In genomic region chr9:6430859-6431258, GRCm38 (mm10) we compare ENCODE assay signal across 22 mouse cellular contexts.
DNase-seq lines count a peak whose midpoint lies in the region; ATAC-seq and TF ChIP-seq lines count a peak whose summit lies in the region.
"Had no signal": no experiment of that assay in that cellular context is flagged by ENCODE, and none has a peak within 500 bp of the region (broad histone marks: within the 10 kb centered on the region; RNA-seq: fewer than 3 reads in every experiment).

No protein-coding gene starts in this region.

- no peaks in the 10 kb centered on the region for H3K27me3 ChIP-seq in heart, embryonic 16.5 days (ENCODE audit: control insufficient read depth, insufficient read depth, low read length)
- H3K27me3 ChIP-seq in heart, embryonic 11.5 days (ENCODE audit: control insufficient read depth, insufficient read depth, low read length) = no peaks in the 10 kb centered on the region
- no peaks in the 10 kb centered on the region for H3K27me3 ChIP-seq in lung, postnatal 0 days (replicated peaks; ENCODE audit: insufficient read depth, low read length)
- H3K27me3 ChIP-seq: limb, embryonic 12.5 days; liver, embryonic 12.5 days; midbrain, embryonic 13.5 days had no signal

- DNase-seq in lung, postnatal 0 days (ENCODE audit: low spot score) = no peak
- DNase-seq in lung, postnatal 4 days = no peak
- DNase-seq in R1 (ENCODE audit: low read depth, low spot score) = peak; percentile 21
- no peak for DNase-seq in spleen, postnatal 4 days (ENCODE audit: low spot score in 2 of 2)
- DNase-seq: adrenal gland, postnatal 36 days; cerebellum, adult 11 months; forebrain, postnatal 0 days; gastrocnemius, postnatal 36 days; kidney, postnatal 14 days; layer of hippocampus, postnatal 36 days; lung, embryonic 14.5 days; thymus, adult 2 months; thymus, postnatal 4 days had no signal

- no peak for TF ChIP-seq CTCF in lung, postnatal 0 days (IDR thresholded peaks at IDR 0.05)
- no peak for TF ChIP-seq CTCF in embryonic fibroblast, embryonic 13.5 days (IDR thresholded peaks at IDR 0.05; ENCODE audit: borderline replicate concordance, insufficient read depth, low read length)

- H3K4me3 ChIP-seq in heart, embryonic 16.5 days (ENCODE audit: low read length) = no peak overlapping the region
- no peak overlapping the region for H3K4me3 ChIP-seq in heart, embryonic 11.5 days (ENCODE audit: low read depth, low read length)
- no peak overlapping the region for H3K4me3 ChIP-seq in lung, postnatal 0 days (ENCODE audit: low read depth, low read length)
- no peak overlapping the region for H3K4me3 ChIP-seq in embryonic fibroblast, embryonic 13.5 days (ENCODE audit: insufficient read depth, low read length)
- H3K4me3 ChIP-seq: limb, embryonic 12.5 days; liver, embryonic 12.5 days; midbrain, embryonic 13.5 days had no signal

- H3K9me3 ChIP-seq in heart, embryonic 16.5 days (replicated peaks; ENCODE audit: control insufficient read depth, low read length) = no peaks in the 10 kb centered on the region
- H3K9me3 ChIP-seq in heart, embryonic 11.5 days (replicated peaks; ENCODE audit: control insufficient read depth, low read length) = no peaks in the 10 kb centered on the region
- H3K9me3 ChIP-seq in lung, postnatal 0 days (ENCODE audit: low read length) = no peaks in the 10 kb centered on the region
- H3K9me3 ChIP-seq: limb, embryonic 12.5 days; liver, embryonic 12.5 days; midbrain, embryonic 13.5 days had no signal

- ATAC-seq in heart, embryonic 16.5 days (replicated peaks; ENCODE audit: extremely low read depth, insufficient read depth, low FRiP score) = no peak
- no peak for ATAC-seq in heart, embryonic 11.5 days (replicated peaks; ENCODE audit: insufficient number of reproducible peaks, low FRiP score, low TSS enrichment)
- ATAC-seq in lung, postnatal 0 days = peak; percentile 53
- ATAC-seq: forebrain, postnatal 0 days; hindbrain, postnatal 0 days; intestine, embryonic 16.5 days; liver, embryonic 12.5 days; midbrain, embryonic 13.5 days had no signal

- H3K4me2 ChIP-seq in heart, embryonic 16.5 days (ENCODE audit: low read depth, low read length) = no peak overlapping the region
- H3K4me2 ChIP-seq in heart, embryonic 11.5 days = no peak overlapping the region
- no peak overlapping the region for H3K4me2 ChIP-seq in lung, postnatal 0 days (replicated peaks; ENCODE audit: low read depth, low read length)
- H3K4me2 ChIP-seq: limb, embryonic 12.5 days; liver, embryonic 12.5 days; lung, embryonic 14.5 days; midbrain, embryonic 13.5 days had no signal

- no peak for TF ChIP-seq POLR2A in embryonic fibroblast, embryonic 13.5 days (IDR thresholded peaks at IDR 0.05; ENCODE audit: low read depth, low read length)

- TF ChIP-seq EP300 in lung, postnatal 0 days (IDR thresholded peaks at IDR 0.05) = peak; percentile 77

- H3K27ac ChIP-seq in heart, embryonic 16.5 days (ENCODE audit: low read length) = peak overlapping the region; percentile 35
- H3K27ac ChIP-seq in heart, embryonic 11.5 days (ENCODE audit: low read depth, low read length) = no peak overlapping the region
- no peak overlapping the region for H3K27ac ChIP-seq in lung, postnatal 0 days (ENCODE audit: low read length)
- peak overlapping the region; percentile 100 for H3K27ac ChIP-seq in embryonic fibroblast, embryonic 13.5 days (ENCODE audit: insufficient read depth, low read length)
- H3K27ac ChIP-seq: hindbrain, postnatal 0 days; limb, embryonic 12.5 days; liver, embryonic 12.5 days; midbrain, embryonic 13.5 days; stomach, postnatal 0 days had no signal

- no peak overlapping the region for H3K9ac ChIP-seq in heart, embryonic 16.5 days (ENCODE audit: low read length)
- no peak overlapping the region for H3K9ac ChIP-seq in heart, embryonic 11.5 days (ENCODE audit: low read depth, low read length)
- no peak overlapping the region for H3K9ac ChIP-seq in lung, postnatal 0 days (replicated peaks; ENCODE audit: low read depth)
- H3K9ac ChIP-seq: forebrain, postnatal 0 days; limb, embryonic 12.5 days; liver, embryonic 12.5 days; lung, embryonic 14.5 days; midbrain, embryonic 13.5 days had no signal

- WGBS in heart, embryonic 16.5 days = 35% methylated on average over 3 of the region's 3 CpGs
- WGBS in heart, embryonic 11.5 days (ENCODE audit: insufficient replicate concordance) = 45% methylated on average over 3 of the region's 3 CpGs
- 28% methylated on average over 3 of the region's 3 CpGs for WGBS in lung, postnatal 0 days

- H3K36me3 ChIP-seq in heart, embryonic 16.5 days (ENCODE audit: control insufficient read depth, insufficient read depth) = no peaks in the 10 kb centered on the region
- H3K36me3 ChIP-seq in heart, embryonic 11.5 days (ENCODE audit: control insufficient read depth, insufficient read depth, low read length) = no peaks in the 10 kb centered on the region
- H3K36me3 ChIP-seq in lung, postnatal 0 days (ENCODE audit: insufficient read depth, low read length) = no peaks in the 10 kb centered on the region
- H3K36me3 ChIP-seq: limb, embryonic 12.5 days; liver, embryonic 12.5 days; midbrain, embryonic 13.5 days had no signal

- peaks cover 6% of the 10 kb centered on the region for H3K4me1 ChIP-seq in heart, embryonic 16.5 days (ENCODE audit: control insufficient read depth, insufficient read depth, low read length)
- no peaks in the 10 kb centered on the region for H3K4me1 ChIP-seq in heart, embryonic 11.5 days (ENCODE audit: control insufficient read depth, insufficient read depth, low read length)
- H3K4me1 ChIP-seq in lung, postnatal 0 days (ENCODE audit: insufficient read depth, low read depth, low read length) = no peaks in the 10 kb centered on the region
- H3K4me1 ChIP-seq in embryonic fibroblast, embryonic 13.5 days (ENCODE audit: control insufficient read depth, insufficient read depth, low read length) = peaks cover 2% of the 10 kb centered on the region; the same call in 1 of the 2 replicates
- H3K4me1 ChIP-seq: liver, embryonic 12.5 days; midbrain, embryonic 13.5 days had no signal

Comparison
In these comparisons a context has a peak if more than half of its experiments do, and no peak if none do; other contexts are left out.
1. H3K27ac ChIP-seq: peak in heart, embryonic 16.5 days (single experiment) and embryonic fibroblast, embryonic 13.5 days (single experiment); none in heart, embryonic 11.5 days (single experiment) and lung, postnatal 0 days (single experiment).